Mouse (Mus musculus) urinary bladder, postnatal 10 days (tissue): ENCODE results near the gene Adam22.

ENCODE experiments used
- DNase-seq: peaks from one replicate; pipeline ENCODE4 v3.0.0; 2022; ENCODE audit warnings: low spot score

Gene Adam22

DNA sequence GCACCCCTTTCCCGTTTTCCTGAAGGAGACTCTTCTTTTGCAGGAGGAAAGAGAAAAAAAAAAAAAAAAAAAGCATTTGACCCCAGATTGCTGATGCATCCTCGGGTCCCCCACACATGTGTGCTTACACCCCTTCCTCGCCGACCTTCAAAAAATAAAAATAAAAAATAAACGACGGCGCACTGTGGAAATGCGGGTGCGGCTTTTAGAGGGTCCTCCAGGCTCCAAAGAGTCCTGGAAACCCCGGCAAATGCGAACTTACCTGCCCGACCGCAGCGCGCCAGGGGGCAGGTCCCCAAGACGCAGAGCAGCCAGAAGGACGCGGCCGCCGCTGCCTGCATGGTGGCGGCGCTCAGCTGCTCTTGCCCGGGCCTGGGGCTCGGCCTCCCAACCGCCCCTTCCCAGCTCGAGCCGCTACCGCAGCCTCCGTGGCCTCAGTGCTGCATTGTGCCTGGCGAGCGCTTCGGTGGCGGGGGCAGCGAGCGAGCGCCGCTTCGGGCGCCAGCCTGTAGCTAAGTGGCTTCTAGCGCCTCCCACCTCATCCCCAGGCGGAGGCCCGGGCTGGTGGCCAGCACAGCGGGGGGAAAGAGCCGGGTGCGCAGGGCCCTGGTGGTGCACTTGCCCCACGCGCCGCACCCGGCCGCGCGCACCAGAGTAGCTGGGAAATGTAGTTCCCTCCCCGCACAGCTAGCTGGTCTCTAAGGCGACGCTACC is at the start of gene Adam22:
TSS of gene Adam22 (minus strand) at position 547 of the 714 bp plus-strand sequence.
- peak; percentile 23 for DNase-seq

DNA sequence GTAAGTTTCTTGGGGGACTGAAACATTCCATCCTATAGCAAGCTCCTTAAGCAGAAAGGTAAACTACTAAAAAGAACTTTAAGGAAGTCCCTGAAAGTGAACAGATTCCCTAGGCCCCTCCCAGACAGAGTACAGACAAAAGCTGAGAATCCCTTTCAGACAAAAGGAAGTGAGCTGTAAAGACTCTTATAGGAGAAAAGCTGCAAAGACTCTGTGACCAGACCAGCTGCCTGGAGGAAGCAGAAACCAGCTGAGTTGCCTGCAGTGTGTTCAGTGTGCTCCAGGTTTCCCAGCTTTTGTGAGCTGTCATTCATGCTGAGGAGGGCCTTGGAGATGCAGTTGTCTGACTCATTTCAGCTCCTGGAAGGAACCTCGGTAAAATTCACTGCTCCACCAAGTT is 49.5 kb upstream of the Adam22 start:
- DNase-seq, result no peak

GRCm38 (mm10) chr5:8416683-8417413 is 48.9 kb upstream of the Adam22 start:
- no peak for DNase-seq

- DNase-seq, result no peak
Observed at GRCm38 (mm10) chr5:8408746-8409145, 40.8 kb upstream of the Adam22 start.

GRCm38 (mm10) chr5:8397587-8398249 is 29.8 kb upstream of the Adam22 start:
- DNase-seq, result no peak

GRCm38 (mm10) chr5:8393891-8394583 is 26.1 kb upstream of the Adam22 start:
- DNase-seq, result no peak

DNA sequence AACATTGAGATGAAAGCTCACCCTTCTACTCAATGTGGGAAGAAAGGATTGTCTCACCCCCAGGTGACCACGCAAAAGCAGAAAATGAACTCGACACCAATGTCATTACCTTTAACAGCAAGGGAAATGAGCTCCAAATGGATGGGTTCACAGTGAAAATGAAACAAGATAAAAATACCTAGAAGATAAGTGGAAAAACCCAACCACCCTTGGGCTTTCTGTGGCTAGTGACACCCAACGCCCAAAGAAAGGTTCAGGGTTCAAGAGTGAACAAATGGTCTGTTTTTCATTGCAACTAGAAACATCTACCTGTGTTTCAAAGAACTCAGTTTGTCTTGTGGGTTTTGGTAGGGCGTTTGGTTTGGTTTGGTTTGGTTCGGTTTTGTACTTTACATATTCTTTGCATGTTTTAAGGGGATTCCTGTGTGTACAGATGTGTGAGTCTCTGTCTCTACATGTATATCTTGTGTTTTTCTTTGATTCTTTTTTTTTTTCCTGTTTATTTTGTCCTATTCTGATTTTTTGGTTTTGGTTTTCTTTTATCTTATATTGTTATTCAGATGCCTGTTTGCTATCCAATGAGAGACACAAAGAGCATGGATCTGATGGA is 6.4 kb upstream of the Adam22 start:
- no peak for DNase-seq

GRCm38 (mm10) chr5:8373415-8373814 is 5.5 kb upstream of the Adam22 start:
- no peak for DNase-seq

- no peak for DNase-seq
Observed at GRCm38 (mm10) chr5:8368781-8369180, 821 bp upstream of the Adam22 start.

DNA sequence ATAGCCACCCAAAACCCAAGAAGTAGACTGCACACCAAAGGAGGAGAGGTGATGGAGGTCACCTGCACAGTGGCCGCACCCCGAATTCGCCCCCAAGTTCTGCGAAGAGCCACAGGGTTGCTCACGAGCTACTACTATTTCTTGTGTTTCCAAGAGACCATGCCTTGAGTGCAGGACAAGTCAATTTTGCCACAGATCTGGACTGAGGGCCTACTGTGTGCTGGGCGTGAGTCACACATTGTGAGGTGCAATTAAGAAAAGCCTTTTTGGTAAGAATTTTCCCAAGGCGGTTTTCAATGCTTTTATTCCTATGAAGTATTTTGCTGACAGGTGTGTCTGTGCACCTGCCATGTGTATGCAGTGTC is 350 bp upstream of the Adam22 start:
- DNase-seq, result no peak

GRCm38 (mm10) chr5:8366771-8367613 is 968 bp downstream of the Adam22 start:
- no peak for DNase-seq

DNA sequence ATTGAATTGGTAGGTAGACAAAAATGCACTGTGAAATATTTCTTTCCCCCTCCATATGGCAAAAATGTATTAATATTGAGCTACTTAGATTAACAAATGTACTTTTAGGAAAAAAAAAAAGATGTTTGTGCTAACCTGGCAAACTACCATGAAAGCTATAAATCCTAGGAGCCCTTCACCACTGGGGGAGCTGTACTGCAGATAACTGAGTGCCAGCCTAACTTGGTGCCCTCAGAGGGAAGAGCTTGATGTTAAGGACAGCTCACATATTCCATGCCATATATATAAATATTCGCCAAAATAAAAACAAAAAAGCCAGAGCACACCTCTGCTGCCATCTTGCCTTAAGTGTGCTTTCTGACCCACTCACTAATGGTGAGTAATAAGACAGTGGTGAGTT is 5.6 kb downstream of the Adam22 start:
- DNase-seq, result no peak

DNA sequence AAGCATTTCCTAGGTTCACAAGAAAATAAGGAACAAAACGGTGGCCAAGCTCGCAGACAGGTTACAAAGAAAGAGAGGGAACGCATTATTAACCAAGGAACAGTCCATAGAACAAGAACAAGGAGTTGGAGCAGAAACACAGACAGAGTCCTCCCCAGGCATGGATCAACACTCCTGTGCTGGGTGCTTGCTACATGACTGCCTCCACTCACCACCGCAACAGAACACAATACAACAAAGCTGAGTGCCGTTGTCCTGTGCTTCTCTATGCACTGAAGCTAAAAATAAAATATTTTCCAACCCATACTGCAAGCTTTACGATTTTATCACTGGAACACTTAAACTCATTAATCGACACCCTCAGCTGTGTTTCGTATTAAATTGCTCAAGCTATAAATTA is 10.3 kb downstream of the Adam22 start:
- DNase-seq, result no peak

DNA sequence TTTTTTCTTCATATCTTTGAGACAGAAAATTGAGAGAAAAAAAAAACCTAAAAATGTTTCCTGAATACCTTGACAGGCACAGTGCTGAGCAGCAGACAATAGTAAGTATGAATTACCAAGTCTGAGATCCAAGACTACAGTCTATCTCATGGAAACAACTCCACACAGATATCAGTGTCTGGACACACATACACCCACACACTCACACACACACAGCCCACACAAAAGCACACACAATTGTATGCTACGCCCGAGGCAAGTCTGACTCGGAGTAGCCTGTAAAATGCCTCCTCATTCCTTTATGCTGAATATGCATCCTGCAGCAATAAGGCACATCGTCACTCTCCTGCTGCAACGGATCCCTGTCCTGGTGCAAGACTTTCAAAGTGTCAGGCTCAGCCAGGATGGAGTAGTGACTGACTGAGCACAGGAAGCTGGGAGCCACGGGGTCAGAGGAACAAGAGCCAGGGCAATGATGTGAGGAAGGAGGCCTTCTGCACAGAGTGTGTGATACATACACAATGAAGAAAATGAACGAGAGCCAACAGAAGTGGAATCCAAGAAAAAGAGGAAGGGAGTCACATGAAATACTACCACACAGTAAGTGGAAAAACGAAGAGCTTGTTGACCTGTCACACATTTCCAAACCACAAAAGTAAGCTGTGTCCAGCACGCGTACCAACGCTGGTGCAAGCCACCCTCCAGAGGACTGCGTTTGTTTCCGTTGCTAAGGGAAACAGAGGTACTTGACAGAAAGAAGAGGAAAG is 10.9 kb downstream of the Adam22 start:
- DNase-seq, result no peak

DNA sequence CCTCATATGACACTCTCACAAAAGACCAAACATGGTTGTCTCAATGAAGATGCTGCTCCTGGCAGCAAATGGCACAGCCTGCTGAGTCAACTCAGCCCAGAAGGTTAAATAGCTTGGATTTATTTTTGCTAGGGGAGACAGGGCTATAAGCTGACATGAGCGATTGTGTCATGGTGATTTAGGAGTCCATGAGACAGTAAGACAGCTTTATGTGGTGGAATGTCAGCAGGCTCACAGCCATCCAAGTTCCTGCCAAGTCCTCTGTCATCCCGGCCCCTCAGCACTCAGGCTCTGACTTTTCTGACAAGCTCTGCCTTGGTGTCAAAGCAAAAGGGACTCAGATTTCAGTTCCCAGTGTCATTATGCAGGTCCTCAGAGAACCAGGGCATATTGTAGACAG is 11.6 kb downstream of the Adam22 start:
- no peak for DNase-seq

- DNase-seq, result no peak
Observed at GRCm38 (mm10) chr5:8349557-8349956, 18.4 kb downstream of the Adam22 start.

GRCm38 (mm10) chr5:8346329-8346728 is 21.6 kb downstream of the Adam22 start:
- DNase-seq, result no peak

DNA sequence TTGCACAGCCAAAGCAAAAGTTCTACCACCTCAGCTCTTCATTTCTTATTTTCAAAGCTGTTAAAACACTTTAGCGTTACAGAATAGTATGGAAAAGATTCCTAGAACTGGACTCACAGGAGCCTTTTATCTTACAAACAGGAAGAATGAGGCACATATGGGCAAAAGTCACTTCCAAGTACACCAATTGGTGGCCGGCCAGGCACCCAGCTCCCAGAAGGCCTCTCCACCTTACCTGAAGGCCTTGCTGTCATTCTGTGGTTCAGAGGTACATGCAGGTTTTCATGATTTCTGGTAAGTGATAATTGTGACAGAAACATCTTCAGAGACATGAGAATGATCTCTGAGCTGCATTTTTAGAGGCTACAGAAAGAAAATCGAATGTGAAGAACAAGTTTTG is 24.7 kb downstream of the Adam22 start:
- DNase-seq, result no peak

DNA sequence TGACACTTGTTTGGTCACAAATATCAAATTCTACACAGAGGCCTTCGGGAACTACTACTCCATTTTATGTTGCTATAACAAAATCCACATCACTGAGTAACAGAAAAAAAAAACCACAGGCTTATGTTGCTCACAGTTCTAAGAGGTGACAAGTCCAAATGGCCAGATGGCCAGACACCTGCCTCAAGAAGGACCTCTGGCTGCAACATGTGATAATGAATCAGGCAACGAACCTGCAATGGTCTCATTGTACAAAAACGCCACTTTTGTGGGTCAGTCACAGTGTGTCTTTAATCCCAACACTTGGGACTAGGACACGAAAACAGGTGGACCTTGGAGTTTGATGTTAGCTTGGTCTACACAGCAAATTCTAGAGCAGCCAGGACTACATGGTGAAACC is 26.3 kb downstream of the Adam22 start:
- no peak for DNase-seq

GRCm38 (mm10) chr5:8327645-8328269 is 40.2 kb downstream of the Adam22 start:
- DNase-seq, result no peak
